ENCODE assay signal across 13 mouse cellular contexts in the genomic region with DNA sequence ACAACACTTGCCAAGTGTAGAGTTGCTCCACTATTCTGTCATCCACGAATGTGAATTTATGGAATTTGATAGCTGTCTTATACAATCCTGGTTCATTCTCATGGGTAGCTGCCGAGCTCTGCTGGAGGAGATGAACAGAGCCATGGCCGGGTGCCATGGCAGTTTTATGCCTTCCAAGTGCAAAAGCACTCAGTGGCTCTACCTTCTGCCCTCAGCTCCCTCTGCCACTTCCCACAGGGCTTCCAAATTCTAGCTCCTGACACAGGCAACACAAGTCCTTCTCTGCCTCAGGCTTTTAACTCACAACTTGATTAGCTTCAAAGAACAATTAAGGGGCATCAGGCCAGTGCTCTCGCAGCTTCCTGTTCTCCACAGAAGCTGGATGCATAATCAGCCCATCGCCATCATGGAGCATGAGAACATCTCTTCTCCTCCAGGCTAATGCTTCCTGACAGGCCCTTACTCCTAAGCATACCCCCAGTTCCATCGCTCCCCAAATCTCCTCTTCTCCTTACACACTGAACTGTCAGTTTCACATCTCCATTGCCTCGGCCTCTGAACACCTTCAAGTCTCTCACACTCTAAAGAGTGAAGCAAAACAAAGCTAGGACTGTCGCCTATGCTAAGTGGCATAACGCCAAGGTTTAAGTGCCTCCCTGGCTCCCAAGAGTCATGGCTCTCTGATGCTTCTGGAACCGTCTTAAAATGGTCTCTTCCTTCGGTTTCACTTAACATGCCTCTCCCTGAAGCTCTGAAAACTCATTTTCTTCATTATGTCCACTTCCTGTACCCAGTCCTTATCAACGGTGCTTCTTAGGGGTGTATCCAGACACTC.
A peak's percentile ranks its signal among the peaks of the same experiment; 100 is the strongest.
DNase-seq lines count a peak whose midpoint lies in the region; ATAC-seq lines count a peak whose summit lies in the region.
"Had no signal": no experiment of that assay in that cellular context is flagged by ENCODE, and none has a peak within 500 bp of the region (broad histone marks: within the 10 kb centered on the region; RNA-seq: fewer than 3 reads in every experiment).

No protein-coding gene starts in this region.

- no peak for ATAC-seq in heart, embryonic 13.5 days (ENCODE audit: extremely low read depth, insufficient number of reproducible peaks, low FRiP score, low TSS enrichment)
- no peak for ATAC-seq in neural tube, embryonic 15.5 days (ENCODE audit: low FRiP score)
- peak; percentile 43; the same call in 1 of the 2 replicates for ATAC-seq in lung, embryonic 15.5 days (ENCODE audit: borderline replicate concordance, extremely low read depth, low FRiP score, low TSS enrichment)
- no peak for ATAC-seq in forebrain, embryonic 11.5 days (replicated peaks; ENCODE audit: low FRiP score)

- H3K4me2 ChIP-seq in heart, embryonic 13.5 days, result no peak overlapping the region
- H3K4me2 ChIP-seq in neural tube, embryonic 15.5 days, result no peak overlapping the region
- H3K4me2 ChIP-seq in lung, embryonic 15.5 days, result no peak overlapping the region
- no peak overlapping the region for H3K4me2 ChIP-seq in forebrain, embryonic 11.5 days (ENCODE audit: low read depth, low read length, severe bottlenecking)
- H3K4me2 ChIP-seq: embryonic facial prominence, embryonic 12.5 days; hindbrain, embryonic 13.5 days; kidney, embryonic 15.5 days had no signal

- H3K9me3 ChIP-seq in heart, embryonic 13.5 days, result peaks cover 8% of the 10 kb centered on the region; the same call in 1 of the 2 replicates
- no peaks in the 10 kb centered on the region for H3K9me3 ChIP-seq in neural tube, embryonic 15.5 days (replicated peaks)
- H3K9me3 ChIP-seq in lung, embryonic 15.5 days, result no peaks in the 10 kb centered on the region
- no peaks in the 10 kb centered on the region; the same call in 1 of the 2 replicates for H3K9me3 ChIP-seq in forebrain, embryonic 11.5 days (ENCODE audit: control insufficient read depth, low read length)
- H3K9me3 ChIP-seq: embryonic facial prominence, embryonic 12.5 days; hindbrain, embryonic 13.5 days had no signal

- intact Hi-C loops in heart, postnatal 36 days (cut with DNase I), result no loop called here

- H3K27ac ChIP-seq in heart, embryonic 13.5 days (replicated peaks), result 0 out of 2 replicates have a peak overlapping the region, but pooled peaks have one; percentile 4
- 0 out of 2 replicates have a peak overlapping the region, but pooled peaks have one; percentile 9 for H3K27ac ChIP-seq in neural tube, embryonic 15.5 days (replicated peaks)
- no peak overlapping the region; the same call in 1 of the 2 replicates for H3K27ac ChIP-seq in lung, embryonic 15.5 days
- H3K27ac ChIP-seq in forebrain, embryonic 11.5 days (ENCODE audit: low read depth, low read length), result no peak overlapping the region
- H3K27ac ChIP-seq: embryonic facial prominence, embryonic 12.5 days; hindbrain, embryonic 13.5 days; kidney, embryonic 15.5 days had no signal

- H3K4me3 ChIP-seq in heart, embryonic 13.5 days, result no peak overlapping the region
- no peak overlapping the region for H3K4me3 ChIP-seq in neural tube, embryonic 15.5 days (replicated peaks)
- no peak overlapping the region for H3K4me3 ChIP-seq in lung, embryonic 15.5 days
- H3K4me3 ChIP-seq in forebrain, embryonic 11.5 days (ENCODE audit: low read depth, low read length), result no peak overlapping the region
- H3K4me3 ChIP-seq: embryonic facial prominence, embryonic 12.5 days; hindbrain, embryonic 13.5 days; kidney, embryonic 15.5 days had no signal

- H3K4me1 ChIP-seq in heart, embryonic 13.5 days, result peaks cover 51% of the 10 kb centered on the region
- H3K4me1 ChIP-seq in neural tube, embryonic 15.5 days, result no peaks in the 10 kb centered on the region
- H3K4me1 ChIP-seq in lung, embryonic 15.5 days, result peaks cover 26% of the 10 kb centered on the region
- no peaks in the 10 kb centered on the region for H3K4me1 ChIP-seq in forebrain, embryonic 11.5 days (replicated peaks; ENCODE audit: control insufficient read depth, insufficient read depth, low read length)

- no peak for DNase-seq in heart, postnatal 36 days
- no peak for DNase-seq in neural tube, embryonic 10.5 days (ENCODE audit: extremely low spot score, low spot score)
- DNase-seq in thymus, postnatal 10 days (ENCODE audit: low spot score in 2 of 2), result no peak
- DNase-seq in forebrain, embryonic 11.5 days (ENCODE audit: low spot score), result no peak
- no peak for DNase-seq in thymus, postnatal 4 days
- DNase-seq: B cell, adult 2 months; layer of hippocampus, adult 9-11 months had no signal

- no peak overlapping the region for H3K9ac ChIP-seq in heart, embryonic 13.5 days
- no peak overlapping the region for H3K9ac ChIP-seq in neural tube, embryonic 15.5 days (replicated peaks)
- H3K9ac ChIP-seq in lung, embryonic 15.5 days, result no peak overlapping the region
- no peak overlapping the region for H3K9ac ChIP-seq in forebrain, embryonic 11.5 days (ENCODE audit: low read length)
- H3K9ac ChIP-seq: embryonic facial prominence, embryonic 12.5 days; hindbrain, embryonic 13.5 days; kidney, embryonic 15.5 days had no signal

- H3K27me3 ChIP-seq in heart, embryonic 13.5 days (replicated peaks), result no peaks in the 10 kb centered on the region
- H3K27me3 ChIP-seq in neural tube, embryonic 15.5 days (replicated peaks), result no peaks in the 10 kb centered on the region
- no peaks in the 10 kb centered on the region for H3K27me3 ChIP-seq in lung, embryonic 15.5 days
- H3K27me3 ChIP-seq in forebrain, embryonic 11.5 days (ENCODE audit: control insufficient read depth, insufficient read depth, low read length), result no peaks in the 10 kb centered on the region
- H3K27me3 ChIP-seq: embryonic facial prominence, embryonic 12.5 days; hindbrain, embryonic 13.5 days; kidney, embryonic 15.5 days had no signal

- WGBS in heart, embryonic 13.5 days, result 62% methylated on average over 12 of the region's 12 CpGs
- 78% methylated on average over 12 of the region's 12 CpGs for WGBS in neural tube, embryonic 15.5 days
- 59% methylated on average over 12 of the region's 12 CpGs for WGBS in lung, embryonic 15.5 days
- WGBS in forebrain, embryonic 11.5 days, result 90% methylated on average over 12 of the region's 12 CpGs

- H3K36me3 ChIP-seq in heart, embryonic 13.5 days, result no peaks in the 10 kb centered on the region
- no peaks in the 10 kb centered on the region for H3K36me3 ChIP-seq in neural tube, embryonic 15.5 days
- no peaks in the 10 kb centered on the region for H3K36me3 ChIP-seq in lung, embryonic 15.5 days
- H3K36me3 ChIP-seq in forebrain, embryonic 11.5 days (ENCODE audit: control insufficient read depth, insufficient read depth, low read length), result no peaks in the 10 kb centered on the region
- H3K36me3 ChIP-seq: embryonic facial prominence, embryonic 12.5 days; hindbrain, embryonic 13.5 days had no signal

Comparison
In these comparisons a context has a peak if more than half of its experiments do, and no peak if none do; other contexts are left out.
1. H3K27ac ChIP-seq: peak in heart, embryonic 13.5 days (single experiment) and neural tube, embryonic 15.5 days (single experiment); none in lung, embryonic 15.5 days (single experiment) and forebrain, embryonic 11.5 days (single experiment).